Mouse (Mus musculus) neural tube, embryonic 13.5 days (tissue): ENCODE results near the gene Ing3. TPM values are rescaled to one million over a fixed set of nuclear protein-coding genes. Genes with fewer than 3 reads are reported as not detected.

Experiments used
- ATAC-seq: fragments of 200-750 bp; cut with Nextera tagmentation; 2 replicates; pipeline ENCODE4 v1.8.0; 2017; ENCODE audit warnings: low read depth, mild to moderate bottlenecking, moderate TSS enrichment, moderate library complexity
- H3K27ac ChIP-seq: fragments of 300-500 bp; sonication (generic); replicated peaks from 2 replicates; pipeline ENCODE4 v1.5.1; 2015; ENCODE audit warnings: moderate library complexity, mild to moderate bottlenecking, inconsistent platforms
- H3K27me3 ChIP-seq: fragments of 300-500 bp; sonication (generic); 2 replicates; pipeline ENCODE4 v1.6.1; 2015; ENCODE audit warnings: mild to moderate bottlenecking, inconsistent platforms
- H3K36me3 ChIP-seq: fragments of 300-500 bp; sonication (generic); 2 replicates; pipeline ENCODE4 v1.6.1; 2015; ENCODE audit warnings: mild to moderate bottlenecking, inconsistent platforms
- H3K4me1 ChIP-seq: fragments of 300-500 bp; sonication (generic); replicated peaks from 2 replicates; pipeline ENCODE4 v1.6.1; 2015; ENCODE audit warnings: inconsistent platforms
- H3K4me2 ChIP-seq: fragments of 300-500 bp; sonication (generic); 2 replicates; pipeline ENCODE4 v1.6.1; 2015; ENCODE audit warnings: inconsistent platforms, mild to moderate bottlenecking, moderate library complexity
- H3K4me3 ChIP-seq: fragments of 300-500 bp; sonication (generic); 2 replicates; pipeline ENCODE4 v1.5.1; 2015; ENCODE audit warnings: mild to moderate bottlenecking, inconsistent platforms
- H3K9ac ChIP-seq: fragments of 300-500 bp; sonication (generic); 2 replicates; pipeline ENCODE4 v1.6.1; 2015; ENCODE audit warnings: moderate library complexity, mild to moderate bottlenecking, inconsistent platforms
- H3K9me3 ChIP-seq: fragments of 300-500 bp; sonication (generic); 2 replicates; pipeline ENCODE4 v1.6.1; 2016; ENCODE audit warnings: inconsistent platforms
- WGBS: fragments of 180-500 bp; shearing (Covaris S2); methylation state at CpG from one replicate; pipeline ENCODE4 v1.1.7; 2015; 5-methylcytosine and 5-hydroxymethylcytosine counted together
- polyA plus RNA-seq: library from polyadenylated mRNA; unstranded; fragments of >200 nt; fragmentation: Nextera tagmentation; extraction: Ambion mirVana; gene quantifications from 2 replicates; pipeline ENCODE4 v1.2.1, GENCODE M21; 2015

Ing3 gene
- polyA plus RNA-seq: 46.4 and 48.1 TPM in 2 replicates

GRCm38 (mm10) chr6:21949226-21949731 is at the start of gene Ing3:
Gene Ing3 (plus strand): TSS chr6:21949571.
- Histone ChIP-seq H3K27ac (peak within 1 kb of the TSS; percentile 97), H3K9me3 (no peaks in the 10 kb centered on the region), H3K4me2 (peak within 1 kb of the TSS; percentile 75), H3K27me3 (no peaks in the 10 kb centered on the region), H3K4me3 (peak within 1 kb of the TSS; percentile 75), H3K9ac (peak within 1 kb of the TSS; percentile 83), H3K4me1 (peaks cover 19% of the 10 kb centered on the region), H3K36me3 (peaks cover 9% of the 10 kb centered on the region)
- ATAC-seq: peak; percentile 98
- under 1% methylated on average over 35 of the region's 35 CpGs for WGBS

- Histone ChIP-seq H3K36me3 (no peaks in the 10 kb centered on the region), H3K4me3 (no peak overlapping the region), H3K27ac (no peak overlapping the region), H3K4me2 (no peak overlapping the region), H3K9me3 (no peaks in the 10 kb centered on the region), H3K9ac (no peak overlapping the region), H3K27me3 (no peaks in the 10 kb centered on the region), H3K4me1 (no peaks in the 10 kb centered on the region)
- ATAC-seq: no peak
Measured at GRCm38 (mm10) chr6:21909720-21910119, 39.7 kb upstream of the Ing3 start.

GRCm38 (mm10) chr6:21910804-21911203 is 38.6 kb upstream of the Ing3 start:
- H3K4me2 ChIP-seq: no peak overlapping the region
- 78% methylated on average over 6 of the region's 6 CpGs for WGBS

GRCm38 (mm10) chr6:21916591-21916990 is 32.8 kb upstream of the Ing3 start:
- Histone ChIP-seq H3K4me1 (no peaks in the 10 kb centered on the region), H3K9ac (no peak overlapping the region), H3K4me3 (no peak overlapping the region), H3K27me3 (no peaks in the 10 kb centered on the region), H3K9me3 (no peaks in the 10 kb centered on the region), H3K36me3 (no peaks in the 10 kb centered on the region), H3K4me2 (no peak overlapping the region), H3K27ac (no peak overlapping the region)
- 90% methylated on average over 2 of the region's 2 CpGs for WGBS
- no peak for ATAC-seq

More at GRCm38 (mm10) chr6:21910804-21911203, 38.6 kb upstream of the Ing3 start:
- Histone ChIP-seq H3K4me3 (no peak overlapping the region), H3K4me1 (no peaks in the 10 kb centered on the region), H3K36me3 (no peaks in the 10 kb centered on the region), H3K9ac (no peak overlapping the region), H3K27me3 (no peaks in the 10 kb centered on the region), H3K9me3 (no peaks in the 10 kb centered on the region), H3K27ac (no peak overlapping the region)
- ATAC-seq: no peak

GRCm38 (mm10) chr6:21924150-21924549 is 25.2 kb upstream of the Ing3 start:
- H3K27me3 ChIP-seq: no peaks in the 10 kb centered on the region
- no peaks in the 10 kb centered on the region for H3K36me3 ChIP-seq
- no peak overlapping the region for H3K9ac ChIP-seq
- H3K4me3 ChIP-seq: no peak overlapping the region
- H3K4me2 ChIP-seq: no peak overlapping the region
- H3K9me3 ChIP-seq: no peaks in the 10 kb centered on the region
- ATAC-seq: no peak
- H3K4me1 ChIP-seq: no peaks in the 10 kb centered on the region
- no peak overlapping the region for H3K27ac ChIP-seq
- 36% methylated on average over 1 of the region's 1 CpGs for WGBS

GRCm38 (mm10) chr6:21937981-21938635 is 11.3 kb upstream of the Ing3 start:
- Histone ChIP-seq H3K9me3 (no peaks in the 10 kb centered on the region), H3K4me2 (no peak overlapping the region), H3K36me3 (no peaks in the 10 kb centered on the region), H3K4me3 (no peak overlapping the region), H3K27ac (no peak overlapping the region), H3K27me3 (no peaks in the 10 kb centered on the region), H3K4me1 (no peaks in the 10 kb centered on the region), H3K9ac (no peak overlapping the region)
- no peak for ATAC-seq
- WGBS: 87% methylated on average over 4 of the region's 4 CpGs

GRCm38 (mm10) chr6:21949771-21950448 is 539 bp downstream of the Ing3 start:
- no peaks in the 10 kb centered on the region for H3K9me3 ChIP-seq
- peak overlapping the region; percentile 75 for H3K4me3 ChIP-seq
- H3K36me3 ChIP-seq: peaks cover 14% of the 10 kb centered on the region
- H3K4me2 ChIP-seq: peak overlapping the region; percentile 75
- ATAC-seq: peak; percentile 98
- no peaks in the 10 kb centered on the region for H3K27me3 ChIP-seq
- H3K9ac ChIP-seq: peak overlapping the region; percentile 83
- WGBS: under 1% methylated on average over 68 of the region's 68 CpGs
- H3K27ac ChIP-seq: peak overlapping the region; percentile 97
- H3K4me1 ChIP-seq: peaks cover 19% of the 10 kb centered on the region

GRCm38 (mm10) chr6:21950676-21951075 is 1.3 kb downstream of the Ing3 start:
- Histone ChIP-seq H3K9ac (peak overlapping the region; percentile 83), H3K4me3 (peak overlapping the region; percentile 75), H3K36me3 (peaks cover 21% of the 10 kb centered on the region), H3K9me3 (no peaks in the 10 kb centered on the region), H3K27me3 (no peaks in the 10 kb centered on the region), H3K4me2 (peak overlapping the region; percentile 75), H3K27ac (peak overlapping the region; percentile 97; the same call in 1 of the 2 replicates), H3K4me1 (peaks cover 19% of the 10 kb centered on the region)
- ATAC-seq: no peak
- 84% methylated on average over 2 of the region's 2 CpGs for WGBS

- Histone ChIP-seq H3K9me3 (no peaks in the 10 kb centered on the region), H3K4me1 (peaks cover 19% of the 10 kb centered on the region), H3K4me2 (no peak overlapping the region), H3K27ac (no peak overlapping the region), H3K9ac (no peak overlapping the region), H3K27me3 (no peaks in the 10 kb centered on the region), H3K36me3 (peaks cover 47% of the 10 kb centered on the region), H3K4me3 (no peak overlapping the region)
- 85% methylated on average over 4 of the region's 4 CpGs for WGBS
- ATAC-seq: no peak
Measured at GRCm38 (mm10) chr6:21955468-21955867, 6.1 kb downstream of the Ing3 start.

GRCm38 (mm10) chr6:21958922-21959321 is 9.6 kb downstream of the Ing3 start:
- ATAC-seq: no peak
- no peaks in the 10 kb centered on the region for H3K27me3 ChIP-seq
- H3K4me3 ChIP-seq: no peak overlapping the region
- no peak overlapping the region for H3K4me2 ChIP-seq
- H3K4me1 ChIP-seq: peaks cover 2% of the 10 kb centered on the region; the same call in 1 of the 2 replicates
- no peaks in the 10 kb centered on the region for H3K9me3 ChIP-seq
- peaks cover 38% of the 10 kb centered on the region for H3K36me3 ChIP-seq
- no peak overlapping the region for H3K9ac ChIP-seq
- H3K27ac ChIP-seq: no peak overlapping the region
- 84% methylated on average over 4 of the region's 4 CpGs for WGBS

GRCm38 (mm10) chr6:21959909-21960308 is 10.5 kb downstream of the Ing3 start:
- Histone ChIP-seq H3K4me2 (no peak overlapping the region), H3K36me3 (peaks cover 33% of the 10 kb centered on the region), H3K4me3 (no peak overlapping the region), H3K4me1 (peaks cover 2% of the 10 kb centered on the region; the same call in 1 of the 2 replicates), H3K27ac (no peak overlapping the region), H3K27me3 (no peaks in the 10 kb centered on the region), H3K9me3 (no peaks in the 10 kb centered on the region), H3K9ac (no peak overlapping the region)
- WGBS: 87% methylated on average over 5 of the region's 5 CpGs
- ATAC-seq: no peak

GRCm38 (mm10) chr6:21977532-21977931 is 28.2 kb downstream of the Ing3 start:
- no peak overlapping the region for H3K27ac ChIP-seq
- H3K4me1 ChIP-seq: no peaks in the 10 kb centered on the region
- WGBS: 74% methylated on average over 2 of the region's 2 CpGs
- no peaks in the 10 kb centered on the region for H3K9me3 ChIP-seq
- H3K4me2 ChIP-seq: no peak overlapping the region
- peaks cover 24% of the 10 kb centered on the region for H3K36me3 ChIP-seq
- ATAC-seq: no peak
- no peak overlapping the region for H3K4me3 ChIP-seq
- H3K9ac ChIP-seq: no peak overlapping the region
- H3K27me3 ChIP-seq: no peaks in the 10 kb centered on the region
